Mouse (Mus musculus) brain, embryonic 14.5 days (tissue): Measurements from ENCODE around the gene Sirt2.

Source experiments
- CTCF ChIP-seq: fragments of 200-500 bp; IDR thresholded peaks from 2 replicates; pipeline ENCODE4 v1.5.1; 2012; ENCODE audit warnings: inconsistent platforms, mild to moderate bottlenecking, moderate library complexity, borderline replicate concordance; ENCODE audit not compliant: insufficient read depth, insufficient read length; ENCODE audit errors: extremely low read depth
- POLR2A ChIP-seq: fragments of 200-500 bp; IDR thresholded peaks from 2 replicates; pipeline ENCODE4 v1.6.1; 2012; ENCODE audit warnings: mild to moderate bottlenecking, inconsistent platforms, borderline replicate concordance; ENCODE audit not compliant: poor library complexity, insufficient read depth, insufficient read length, severe bottlenecking; ENCODE audit errors: extremely low read depth

DNA sequence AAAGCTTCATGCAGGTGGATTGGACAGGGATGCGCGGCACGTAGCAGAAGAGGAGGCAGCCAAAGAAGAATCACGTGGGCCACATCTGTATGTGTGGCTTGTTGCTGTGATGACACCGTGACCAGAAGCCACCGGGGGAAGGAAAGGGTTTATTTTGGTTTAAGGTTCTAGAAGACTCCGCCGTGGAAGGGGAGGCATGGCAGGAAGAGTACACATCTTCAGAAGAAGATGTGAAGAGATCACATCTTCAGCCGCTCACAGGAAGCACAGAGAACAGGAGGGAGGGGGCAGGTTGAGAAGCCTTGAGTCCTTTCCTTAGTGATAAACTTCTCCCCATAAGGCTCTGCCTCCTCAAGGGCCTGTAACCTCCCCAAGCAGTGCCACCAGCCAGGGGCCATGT is 33.5 kb downstream of the Sirt2 start:
- no peak for TF ChIP-seq CTCF
- TF ChIP-seq POLR2A, result no peak
